Mouse (Mus musculus) yolk sac, embryonic 10.5 days (tissue): Measurements from ENCODE around the gene Por.

Experiments used
- DNase-seq: peaks from one replicate; pipeline ENCODE4 v3.0.0-alpha.2; 2017; ENCODE audit warnings: low spot score

Por gene

GRCm38 (mm10) chr5:135702190-135702589 is 32.4 kb downstream of the Por start:
- DNase-seq = no peak

- no peak for DNase-seq
Observed at GRCm38 (mm10) chr5:135702682-135703192, 32.9 kb downstream of the Por start.

- no peak for DNase-seq
Observed at GRCm38 (mm10) chr5:135703431-135703830, 33.6 kb downstream of the Por start.

- DNase-seq = no peak
Observed at GRCm38 (mm10) chr5:135705383-135705782, 35.5 kb downstream of the Por start.

GRCm38 (mm10) chr5:135707039-135707438 is 37.2 kb downstream of the Por start:
- no peak for DNase-seq

GRCm38 (mm10) chr5:135707855-135708254 is 38.0 kb downstream of the Por start:
- no peak for DNase-seq

GRCm38 (mm10) chr5:135709716-135710115 is 39.9 kb downstream of the Por start:
- DNase-seq = no peak

- DNase-seq = peak; percentile 40
Observed at GRCm38 (mm10) chr5:135710599-135711214, 40.9 kb downstream of the Por start.

GRCm38 (mm10) chr5:135711582-135712355 is 41.9 kb downstream of the Por start:
- peak; percentile 60 for DNase-seq

- no peak for DNase-seq
Observed at GRCm38 (mm10) chr5:135712803-135713202, 43.0 kb downstream of the Por start.

- DNase-seq = peak; percentile 65
Observed at GRCm38 (mm10) chr5:135713441-135714218, 43.8 kb downstream of the Por start.

- no peak for DNase-seq
Observed at GRCm38 (mm10) chr5:135715624-135716023, 45.8 kb downstream of the Por start.

- DNase-seq = no peak
Observed at GRCm38 (mm10) chr5:135719586-135720120, 49.8 kb downstream of the Por start.

- DNase-seq = no peak
Observed at GRCm38 (mm10) chr5:135720121-135720520, 50.3 kb downstream of the Por start.

- DNase-seq = no peak
Observed at GRCm38 (mm10) chr5:135721076-135721475, 51.2 kb downstream of the Por start.

- no peak for DNase-seq
Observed at GRCm38 (mm10) chr5:135722121-135722520, 52.3 kb downstream of the Por start.

- peak; percentile 70 for DNase-seq
Observed at GRCm38 (mm10) chr5:135723165-135723751, 53.4 kb downstream of the Por start.

- DNase-seq = peak; percentile 48
Observed at GRCm38 (mm10) chr5:135724536-135725322, 54.9 kb downstream of the Por start.

- DNase-seq = no peak
Observed at GRCm38 (mm10) chr5:135725391-135725841, 55.6 kb downstream of the Por start.

- no peak for DNase-seq
Observed at GRCm38 (mm10) chr5:135725991-135726390, 56.2 kb downstream of the Por start.
